Mouse (Mus musculus) cerebellum, adult 11-12 months (tissue): ENCODE measurements around the gene Slc25a42.
"Not testable (repeated sequence)": the region's sequence is repeated elsewhere in the genome, so short reads cannot be mapped to it uniquely, and the experiment has no call there.

Experiments
- DNase-seq: peaks from one replicate; pipeline ENCODE4 v3.0.0; 2022

Slc25a42 gene

GRCm38 (mm10) chr8:70212112-70213055, at the start of gene Slc25a42:
Gene Slc25a42, minus strand, starts transcription at chr8:70212305.
- DNase-seq, result peak; percentile 100

GRCm38 (mm10) chr8:70259043-70259442, 46.9 kb upstream of the Slc25a42 start:
- DNase-seq, result no peak

GRCm38 (mm10) chr8:70258600-70258999, 46.5 kb upstream of the Slc25a42 start:
- DNase-seq, result no peak

- peak; percentile 73 for DNase-seq
Measured at GRCm38 (mm10) chr8:70257456-70257855, 45.4 kb upstream of the Slc25a42 start.

- no peak for DNase-seq
Measured at GRCm38 (mm10) chr8:70254628-70255027, 42.5 kb upstream of the Slc25a42 start.

- no peak for DNase-seq
Measured at GRCm38 (mm10) chr8:70247841-70248240, 35.7 kb upstream of the Slc25a42 start.

GRCm38 (mm10) chr8:70246622-70247021, 34.5 kb upstream of the Slc25a42 start:
- DNase-seq, result no peak

GRCm38 (mm10) chr8:70240642-70241041, 28.5 kb upstream of the Slc25a42 start:
- no peak for DNase-seq

GRCm38 (mm10) chr8:70237842-70238241, 25.7 kb upstream of the Slc25a42 start:
- no peak for DNase-seq

GRCm38 (mm10) chr8:70234781-70235128, 22.6 kb upstream of the Slc25a42 start:
- no peak for DNase-seq

GRCm38 (mm10) chr8:70234080-70234780, 22.1 kb upstream of the Slc25a42 start, which contains the start of the genes Sugp2 and Armc6:
Gene Sugp2, plus strand, starts transcription at chr8:70234226.
Gene Armc6, minus strand, starts transcription at chr8:70234466.
- DNase-seq, result peak; percentile 96

GRCm38 (mm10) chr8:70233606-70234005, 21.5 kb upstream of the Slc25a42 start:
- no peak for DNase-seq

- no peak for DNase-seq
Measured at GRCm38 (mm10) chr8:70230837-70231236, 18.7 kb upstream of the Slc25a42 start.

- no peak for DNase-seq
Measured at GRCm38 (mm10) chr8:70227997-70228396, 15.9 kb upstream of the Slc25a42 start.

GRCm38 (mm10) chr8:70223341-70223740, 11.2 kb upstream of the Slc25a42 start:
- DNase-seq, result no peak

GRCm38 (mm10) chr8:70222041-70222440, 9.9 kb upstream of the Slc25a42 start:
- no peak for DNase-seq

GRCm38 (mm10) chr8:70220911-70221310, 8.8 kb upstream of the Slc25a42 start:
- DNase-seq, result no peak

- peak; percentile 67 for DNase-seq
Measured at GRCm38 (mm10) chr8:70220236-70220840, 8.2 kb upstream of the Slc25a42 start.

GRCm38 (mm10) chr8:70219107-70219684, 7.1 kb upstream of the Slc25a42 start:
- no peak for DNase-seq

- no peak for DNase-seq
Measured at GRCm38 (mm10) chr8:70217441-70217840, 5.3 kb upstream of the Slc25a42 start.

- peak; percentile 85 for DNase-seq
Measured at GRCm38 (mm10) chr8:70216566-70216965, 4.5 kb upstream of the Slc25a42 start.

GRCm38 (mm10) chr8:70216161-70216560, 4.1 kb upstream of the Slc25a42 start:
- not testable (repeated sequence) for DNase-seq

- DNase-seq, result no peak
Measured at GRCm38 (mm10) chr8:70215092-70215491, 3.0 kb upstream of the Slc25a42 start.
